Mouse (Mus musculus) heart, postnatal 25 days (tissue): ENCODE results near the gene Gm28557. TPM values are rescaled to one million over a fixed set of nuclear protein-coding genes. Genes with fewer than 3 reads are reported as not detected.

Experiments
- DNase-seq: peaks from one replicate; pipeline ENCODE4 v3.0.0; 2022; ENCODE audit warnings: low spot score
- intact Hi-C: fragments of 180-260 bp; cut with DNase I; formaldehyde crosslinking; loops from one replicate; pipeline ENCODE4 v1.15.1; 2025
- total RNA-seq, 2 experiments: library from RNA; stranded (reverse); gene quantifications; 2 replicates each; pipeline ENCODE4 v1.2.3; 2021

Gene Gm28557
- total RNA-seq, 2 experiments from 2014 or later = 2.0 to 3.3 TPM

GRCm38 (mm10) chr13:67060161-67060785, 48.1 kb downstream of the Gm28557 start:
- no peak for DNase-seq
- intact Hi-C loops = loop anchor here (1.0 to 10.0 kb wide), 5 partner anchors 48 to 492 kb away; partner anchors contain the start of genes Gm28044, Gm28557, Zfp748 and Zfp953

Other genes with a start within 250 kb of the Gm28557 start
- 1 to 10 TPM in 1 of 2 experiments, under 1 TPM in 1; 0.56 to 1.2 TPM for gene Gm10767, start 203.7 kb downstream of the Gm28557 start, total RNA-seq
- 1 to 10 TPM; 1.2 to 1.5 TPM for gene Zfp712, start 47.4 kb downstream of the Gm28557 start, total RNA-seq
- 1 to 10 TPM; 1.2 to 1.9 TPM for gene Zfp708, start 10.6 kb downstream of the Gm28557 start, total RNA-seq
- gene Rslcan18, start 7.7 kb upstream of the Gm28557 start, total RNA-seq = 1 to 10 TPM in 1 of 2 experiments, under 1 TPM in 1; 0.95 to 1.1 TPM
- 1 to 10 TPM; 4.4 to 5.8 TPM for gene Zfp759, start 13.1 kb upstream of the Gm28557 start, total RNA-seq
- 1 to 10 TPM; 2.9 to 3.8 TPM for gene Rsl1, start 64.6 kb upstream of the Gm28557 start, total RNA-seq
- under 1 TPM; 0.84 to 0.96 TPM for gene Zfp455, start 85.9 kb upstream of the Gm28557 start, total RNA-seq
- 1 to 10 TPM; 1.3 to 3.0 TPM for gene Zfp458, start 169.9 kb upstream of the Gm28557 start, total RNA-seq
- gene Zfp457, start 197.9 kb upstream of the Gm28557 start, total RNA-seq = 1 to 10 TPM; 3.6 to 3.7 TPM
- gene Zfp595, start 224.0 kb upstream of the Gm28557 start, total RNA-seq = 1 to 10 TPM; 1.6 to 2.2 TPM